Mouse (Mus musculus) E14TG2a.4 (cell line): ENCODE data around the gene Ccdc116.

Experiments used
- CTCF ChIP-seq: conservative IDR thresholded peaks from 2 replicates; pipeline ENCODE4 v1.5.1; 2014; ENCODE audit warnings: low read length
- NANOG ChIP-seq: IDR thresholded peaks from 2 replicates; pipeline ENCODE4 v1.6.1; 2014; ENCODE audit warnings: borderline replicate concordance, low read length, mixed read lengths
- POU5F1 ChIP-seq: IDR thresholded peaks from 2 replicates; pipeline ENCODE4 v1.6.1; 2014; ENCODE audit warnings: low read length, borderline replicate concordance

DNA sequence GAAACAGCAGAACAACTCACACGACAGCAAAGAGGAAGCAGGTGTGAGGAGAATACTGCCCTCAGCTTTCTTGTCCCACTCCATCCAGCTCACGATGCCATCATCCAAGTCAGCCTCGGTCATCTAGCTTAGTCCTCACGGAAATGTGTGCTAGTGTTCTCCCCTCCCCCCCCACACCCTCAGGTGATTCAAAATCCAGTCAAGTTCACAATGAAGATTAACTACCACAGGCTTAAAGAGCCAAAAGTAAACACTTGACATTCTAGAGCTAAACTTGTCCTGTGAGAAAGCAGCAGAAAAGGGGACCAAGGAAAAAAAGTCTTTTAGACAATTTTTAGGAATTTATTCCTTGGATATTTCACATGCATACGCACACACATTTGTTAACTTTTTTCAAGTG lies 21.0 kb upstream of the Ccdc116 start:
- TF ChIP-seq CTCF (no peak), NANOG (no peak), POU5F1 (no peak)
